Mouse (Mus musculus) ovary, adult 18-20 months (tissue): ENCODE measurements around the gene 1500009C09Rik.

Source experiments
- DNase-seq: peaks from one replicate; pipeline ENCODE4 v3.0.0; 2022; ENCODE audit warnings: low spot score, mixed read lengths

1500009C09Rik gene

GRCm38 (mm10) chr15:82252097-82252496 is at the start of gene 1500009C09Rik:
1500009C09Rik (plus strand) TSS chr15:82252397.
- DNase-seq: no peak

DNA sequence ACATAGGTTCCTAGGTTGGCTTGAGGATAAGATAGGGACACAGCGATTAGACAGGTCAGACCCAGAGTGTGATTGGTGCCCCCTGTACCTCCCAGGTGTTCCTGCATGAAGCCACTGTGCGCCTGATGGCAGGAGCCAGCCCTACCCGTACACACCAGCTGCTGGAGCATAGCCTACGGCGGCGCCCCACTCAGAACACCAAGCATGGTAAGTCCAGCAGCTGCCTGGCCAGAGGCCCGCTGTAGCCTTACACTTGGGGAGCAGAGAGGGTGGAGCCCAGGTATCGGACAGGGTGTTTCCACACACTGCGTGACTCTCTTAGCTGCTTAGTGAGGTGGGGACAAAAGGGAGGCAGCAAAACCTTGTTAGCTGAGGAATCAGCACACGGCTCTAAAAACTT is 49.1 kb upstream of the 1500009C09Rik start:
- DNase-seq: no peak

DNA sequence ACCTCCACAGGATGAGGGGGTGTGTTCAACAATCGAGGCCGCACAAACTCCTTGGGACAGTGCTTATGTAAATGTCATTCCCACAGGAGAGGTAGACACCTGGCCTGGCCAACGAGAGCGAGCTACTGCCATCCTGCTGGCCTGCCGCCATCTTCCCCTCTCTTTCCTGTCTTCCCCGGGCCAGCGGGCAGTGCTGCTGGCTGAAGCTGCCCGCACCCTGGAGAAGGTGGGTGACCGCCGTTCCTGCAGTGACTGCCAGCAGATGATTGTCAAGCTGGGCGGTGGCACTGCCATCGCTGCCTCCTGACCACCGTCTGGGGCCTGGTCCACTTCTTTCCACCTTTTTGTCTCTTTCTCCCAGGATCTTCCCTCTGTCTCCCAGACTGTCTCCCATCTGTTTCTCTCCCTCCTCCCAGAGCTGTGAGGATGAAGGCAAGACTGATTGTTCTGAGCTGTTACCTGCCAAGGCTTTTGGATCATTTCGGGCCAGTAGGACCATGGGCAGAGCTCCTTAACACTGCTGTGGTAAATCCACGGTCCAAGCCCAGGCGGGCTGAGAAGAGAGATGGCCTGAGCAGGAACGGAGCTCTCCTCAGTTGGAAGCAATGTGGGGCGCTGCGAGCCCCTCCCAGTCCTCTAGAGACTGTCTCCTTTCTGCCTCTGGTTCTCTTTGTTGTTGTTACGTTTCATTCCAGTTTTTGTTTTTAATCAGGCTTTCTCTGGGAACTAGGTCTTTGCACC is 48.4 kb upstream of the 1500009C09Rik start:
- DNase-seq: no peak

- DNase-seq: no peak
Measured at GRCm38 (mm10) chr15:82204680-82205371, 47.4 kb upstream of the 1500009C09Rik start.

DNA sequence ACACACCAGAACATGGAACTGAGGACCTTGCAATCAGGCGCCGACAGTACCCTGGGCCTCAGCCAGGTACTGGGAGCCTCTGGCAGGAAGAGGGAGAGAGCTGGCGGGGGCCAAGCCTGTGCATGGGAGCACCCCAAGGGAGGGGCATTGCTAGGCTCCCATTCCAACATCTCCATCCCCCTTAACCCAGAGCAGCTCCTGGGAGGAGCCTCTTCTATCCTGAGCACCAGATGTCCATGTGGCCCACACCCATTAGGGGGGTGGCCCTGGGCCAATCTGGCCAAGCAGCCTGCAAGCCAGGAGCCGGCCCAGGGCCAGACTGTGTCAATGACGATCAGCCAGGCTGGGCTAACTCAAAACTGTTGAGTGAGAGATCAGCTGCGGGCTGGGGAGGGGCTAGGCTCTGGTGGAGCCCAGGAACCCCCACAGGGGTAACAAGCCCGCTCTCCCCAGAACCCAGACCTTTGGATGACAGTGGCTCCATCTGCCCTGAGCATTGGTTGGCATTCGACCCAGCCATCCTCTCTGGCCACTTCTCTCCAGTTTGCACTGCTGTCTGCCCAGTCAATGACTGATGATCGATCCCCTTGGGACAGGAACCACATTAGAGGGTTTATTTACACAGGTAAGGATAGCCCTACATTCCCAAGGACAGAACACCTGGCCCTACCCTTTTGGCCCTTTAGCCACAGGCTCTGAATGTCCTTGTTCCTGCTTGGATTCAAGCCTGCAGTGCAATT is 45.7 kb upstream of the 1500009C09Rik start:
- DNase-seq: peak; percentile 30

GRCm38 (mm10) chr15:82207105-82207459 is 45.1 kb upstream of the 1500009C09Rik start:
- no peak for DNase-seq

- DNase-seq: no peak
Measured at GRCm38 (mm10) chr15:82207504-82208219, 44.5 kb upstream of the 1500009C09Rik start.

- DNase-seq: no peak
Measured at GRCm38 (mm10) chr15:82208307-82208706, 43.9 kb upstream of the 1500009C09Rik start.

DNA sequence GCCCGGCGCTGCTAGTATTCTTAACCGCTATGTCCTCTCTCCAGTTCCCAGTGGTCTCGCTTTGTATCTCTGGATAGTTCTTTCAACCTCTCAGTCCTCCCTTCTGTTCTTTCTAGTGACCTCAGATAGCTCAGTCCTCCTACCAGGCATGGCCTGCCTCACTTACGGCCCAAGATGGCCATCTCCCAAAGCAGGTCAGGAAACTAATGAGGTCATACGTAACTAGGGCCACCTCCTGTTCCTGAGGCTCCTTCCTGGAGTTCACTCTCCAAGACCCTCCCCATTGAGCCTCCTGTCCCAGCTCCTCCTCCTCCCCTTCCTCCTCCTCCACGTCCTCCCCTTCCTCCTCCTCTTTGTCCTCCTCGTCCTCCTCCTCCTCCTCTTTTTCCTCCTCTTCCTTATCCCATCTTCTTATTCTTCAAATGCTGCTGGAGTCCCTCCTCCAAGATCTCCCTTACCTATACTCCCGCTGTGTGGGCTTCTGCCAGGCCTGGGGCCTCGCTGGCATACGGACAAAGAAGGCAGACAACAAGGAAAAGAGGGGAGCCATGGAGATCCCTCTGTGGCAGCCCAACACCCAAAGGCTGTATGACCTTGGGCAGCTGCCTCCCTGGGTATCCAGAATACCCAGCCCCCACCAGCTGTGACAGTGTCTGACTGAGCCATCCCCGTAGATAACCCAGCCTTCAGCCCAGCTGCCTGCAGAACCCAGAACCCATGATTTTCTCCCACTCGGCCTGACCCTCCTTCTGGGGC is 42.7 kb upstream of the 1500009C09Rik start:
- no peak for DNase-seq

GRCm38 (mm10) chr15:82210801-82211200 is 41.4 kb upstream of the 1500009C09Rik start:
- no peak for DNase-seq

DNA sequence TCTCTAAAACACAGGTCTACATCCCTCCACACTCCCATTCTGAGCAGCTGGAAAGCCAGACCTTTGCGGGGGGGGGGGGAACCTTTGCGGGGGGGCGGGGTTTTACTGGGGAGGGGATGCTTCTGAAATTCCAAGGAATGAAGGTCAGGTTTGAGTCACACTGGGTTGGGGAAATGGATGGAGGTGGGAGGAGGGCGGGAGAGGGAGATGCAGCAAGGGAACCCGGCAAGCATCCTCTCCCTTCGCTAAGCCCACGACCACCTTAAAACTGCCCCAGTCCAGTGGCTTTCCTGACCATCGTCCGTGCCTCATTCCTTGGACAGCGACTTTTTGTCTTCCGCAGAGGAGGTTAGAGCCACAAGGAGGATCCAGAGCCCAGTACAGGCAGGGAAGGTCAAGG is 40.9 kb upstream of the 1500009C09Rik start:
- DNase-seq: no peak

DNA sequence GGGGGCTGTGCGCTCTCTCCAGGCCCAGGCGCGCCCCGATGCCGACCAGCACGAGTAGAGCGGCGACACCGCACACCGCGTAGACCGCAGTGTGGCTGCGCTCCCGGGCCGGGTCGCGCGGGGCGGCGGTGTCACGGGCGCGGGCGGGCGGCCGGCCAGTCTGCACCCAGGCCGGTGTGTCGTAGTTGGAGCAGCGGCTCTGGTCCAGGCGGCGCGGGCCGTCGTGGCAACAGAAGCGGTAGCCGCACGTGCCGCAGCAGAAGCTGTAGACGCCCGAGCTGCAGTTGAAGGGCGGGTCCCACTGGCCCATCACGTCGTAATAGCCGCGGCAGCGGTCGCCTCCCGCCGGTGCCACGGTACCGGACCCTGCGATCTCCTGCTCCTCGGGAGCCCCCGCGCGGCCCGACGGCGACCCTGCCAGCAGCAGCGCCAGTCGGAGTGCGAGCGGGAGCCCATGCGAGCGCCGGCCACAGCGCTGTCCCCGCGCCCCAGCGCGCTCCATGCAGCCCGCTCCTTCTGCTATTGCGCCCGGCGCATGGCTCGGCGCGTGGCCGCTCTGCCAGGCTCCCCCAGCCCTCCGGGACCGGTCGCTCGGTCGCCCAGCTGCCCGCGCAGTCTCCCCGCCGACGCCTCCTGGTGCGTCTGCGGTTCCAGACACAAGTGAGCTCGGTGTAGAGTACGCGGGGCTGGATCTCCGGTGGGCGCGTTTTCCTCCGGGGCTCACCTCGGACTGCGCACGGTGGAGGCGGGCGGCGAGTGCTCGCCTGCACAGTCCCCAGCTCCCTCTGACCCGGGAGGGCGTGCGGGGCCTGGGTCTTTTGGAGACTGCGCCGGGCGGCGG is 40.1 kb upstream of the 1500009C09Rik start:
- DNase-seq: no peak

DNA sequence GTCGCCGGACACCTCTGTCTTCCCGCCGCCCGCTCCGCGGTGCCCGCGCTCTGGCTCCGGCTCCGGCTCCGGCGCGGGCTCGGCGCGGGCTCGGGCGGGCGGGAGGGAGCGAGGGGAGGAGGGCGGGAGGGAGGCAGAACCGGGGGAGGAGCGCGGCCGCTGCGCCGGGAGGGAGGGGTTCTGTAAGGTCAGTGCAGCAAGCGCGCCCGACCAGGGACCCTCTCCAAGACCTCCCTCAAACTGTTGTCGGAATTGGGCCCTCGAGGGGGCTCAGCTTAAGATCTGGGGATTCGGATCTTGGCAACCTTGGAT is 39.5 kb upstream of the 1500009C09Rik start, which contains the start of gene Shisa8:
Shisa8 (minus strand) TSS at position 64 of the 312 bp plus-strand sequence.
- DNase-seq: no peak

DNA sequence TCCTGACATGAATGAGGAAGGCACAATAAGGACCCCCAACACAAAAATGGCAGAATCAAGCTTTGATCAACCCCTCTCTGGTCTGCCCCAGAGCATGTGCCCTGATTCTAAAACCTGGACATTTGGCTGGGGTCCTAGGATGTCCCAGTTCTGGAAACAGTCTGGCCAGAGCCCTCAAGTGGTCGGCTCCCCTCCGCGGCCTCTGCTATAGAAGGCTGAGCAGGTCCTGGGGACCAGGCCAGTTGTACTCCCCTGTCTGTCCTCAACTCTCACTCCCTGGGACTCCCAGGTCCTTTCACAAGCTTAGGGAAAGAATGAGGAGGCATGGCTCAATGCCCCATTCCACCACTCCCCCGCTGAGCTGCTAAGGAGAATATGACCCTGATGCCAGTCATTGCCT is 39.0 kb upstream of the 1500009C09Rik start:
- no peak for DNase-seq

GRCm38 (mm10) chr15:82215332-82216046 is 36.7 kb upstream of the 1500009C09Rik start:
- DNase-seq: no peak

DNA sequence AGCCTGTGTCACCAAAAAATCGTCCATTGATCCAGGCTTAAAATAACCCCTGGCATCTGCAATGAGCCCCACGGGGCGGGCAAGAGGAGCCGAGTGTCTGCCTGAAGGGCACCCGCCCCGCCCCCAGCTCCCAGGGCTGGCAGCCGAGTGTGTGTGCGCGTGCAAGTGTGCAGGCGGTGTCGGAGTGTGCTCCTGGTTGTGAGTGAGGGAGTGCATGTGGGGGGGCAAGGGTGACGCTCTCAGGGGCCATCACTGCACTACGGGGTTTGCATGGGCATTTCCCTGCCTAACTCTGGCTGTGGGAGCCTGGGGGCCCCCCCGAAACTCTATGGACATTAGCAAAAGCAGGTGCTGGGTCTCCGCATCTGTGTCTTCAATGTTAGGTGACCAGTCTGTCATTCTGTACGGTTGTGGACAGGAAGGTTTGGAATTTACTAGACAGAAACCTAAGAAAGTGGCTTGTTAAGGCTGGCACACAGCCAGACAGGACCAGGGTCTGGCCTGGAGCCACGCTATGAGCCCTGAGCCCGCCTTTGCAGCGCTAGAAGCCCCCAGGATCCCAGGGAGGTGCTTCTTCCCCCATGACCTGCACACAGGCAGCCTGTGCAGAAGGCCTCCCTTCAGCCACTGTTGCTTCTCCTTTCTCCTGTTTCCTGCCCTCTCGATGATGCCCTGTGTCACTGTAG is 35.9 kb upstream of the 1500009C09Rik start:
- no peak for DNase-seq

DNA sequence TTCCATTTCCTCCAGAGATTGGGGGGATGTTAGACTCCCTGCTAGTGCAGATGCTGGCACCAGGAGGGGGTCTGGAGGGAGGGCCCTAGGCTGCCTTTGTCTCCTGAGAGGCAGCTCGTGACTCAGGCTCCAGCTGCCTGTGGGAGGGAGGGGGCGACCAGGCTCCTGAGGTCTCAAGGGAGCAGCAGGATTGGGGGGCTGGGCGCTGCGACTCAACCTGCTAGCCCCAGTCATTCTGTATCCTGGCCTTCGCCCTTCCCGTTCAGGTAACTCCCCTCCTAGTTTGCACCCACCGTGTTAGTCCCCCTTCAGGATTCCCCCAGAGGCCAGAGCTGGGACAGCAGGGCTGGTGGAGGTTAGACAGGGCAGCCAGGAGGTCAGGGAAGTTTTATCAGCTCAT is 35.2 kb upstream of the 1500009C09Rik start:
- DNase-seq: no peak

GRCm38 (mm10) chr15:82217980-82218379 is 34.2 kb upstream of the 1500009C09Rik start:
- DNase-seq: no peak
